Mouse (Mus musculus) left cerebral cortex, postnatal 25 days (tissue): ENCODE results near the gene Tmem151a. TPM values are rescaled to one million over a fixed set of nuclear protein-coding genes. Genes with fewer than 3 reads are reported as not detected.
"Not testable (repeated sequence)": the region's sequence is repeated elsewhere in the genome, so short reads cannot be mapped to it uniquely, and the experiment has no call there.

Experiments
- DNase-seq, 2 experiments: peaks; one replicate each; pipeline ENCODE4 v3.0.0; 2022; ENCODE audit warnings: low spot score in 2 of 2, mixed read lengths in 1 of 2
- intact Hi-C: fragments of 180-260 bp; cut with DNase I; formaldehyde crosslinking; loops from one replicate; pipeline ENCODE4 v1.15.1; 2025
- total RNA-seq, 2 experiments: library from RNA; stranded (reverse); gene quantifications; 2 replicates each; pipeline ENCODE4 v1.2.3; 2021

Tmem151a gene
- total RNA-seq, 2 experiments from 2014 or later = 163 to 164 TPM

- intact Hi-C loops = loop anchor here (5.0 kb wide), 1 partner anchor 41 kb away; no protein-coding TSS in a partner anchor
- no peak for DNase-seq
These were observed 10.7 kb upstream of the Tmem151a start for GRCm38 (mm10) chr19:5095887-5096474.

DNA sequence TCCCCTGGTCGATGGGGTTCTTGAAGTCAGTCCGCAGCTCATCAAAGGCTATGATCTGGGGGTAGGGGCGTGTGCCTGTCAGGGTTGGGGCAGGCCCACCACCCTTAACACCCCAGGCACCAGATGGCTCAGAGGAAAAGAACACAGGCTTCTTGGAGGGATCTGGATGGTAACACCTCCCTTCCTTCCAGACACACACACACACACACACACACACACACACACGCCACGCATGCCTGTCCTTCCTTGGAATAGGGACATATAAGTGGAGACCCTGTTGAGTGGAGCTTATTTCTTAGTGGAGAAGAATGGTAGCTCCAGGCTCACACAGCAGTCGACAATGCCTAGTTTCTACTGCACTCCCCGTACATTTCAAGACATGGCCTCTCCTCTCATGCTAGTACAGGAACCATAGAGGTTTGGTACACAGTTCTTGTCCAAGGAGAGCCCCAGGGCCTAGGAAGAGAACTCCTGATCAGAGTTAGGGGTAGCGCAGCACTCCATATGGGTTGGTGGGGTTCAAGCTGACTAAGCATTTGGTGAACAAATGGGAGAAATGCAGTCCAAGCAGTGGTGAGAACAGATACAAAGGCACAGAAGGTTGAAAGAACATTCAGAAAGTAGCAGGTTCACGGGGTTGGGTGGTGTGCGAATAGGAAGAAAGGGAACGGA lies 9.6 kb upstream of the Tmem151a start:
- DNase-seq = no peak

GRCm38 (mm10) chr19:5094243-5094632 lies 8.9 kb upstream of the Tmem151a start:
- peak; percentile 98 to 99 for DNase-seq
- intact Hi-C loops = loop anchor here (1.0 kb wide), 1 partner anchor 57 kb away; no protein-coding TSS in a partner anchor

More for the DNA sequence above, 9.6 kb upstream of the Tmem151a start:
- intact Hi-C loops = loop anchor here (1.0 to 5.0 kb wide), 2 partner anchors 42 to 56 kb away; no protein-coding TSS in a partner anchor

GRCm38 (mm10) chr19:5093481-5094242 lies 8.3 kb upstream of the Tmem151a start:
- peak in 1 of 2 experiments; percentile 36 for DNase-seq
- intact Hi-C loops = loop anchor here (1.0 kb wide), 1 partner anchor 58 kb away; no protein-coding TSS in a partner anchor

GRCm38 (mm10) chr19:5092083-5092482 lies 6.8 kb upstream of the Tmem151a start:
- DNase-seq = peak in 1 of 2 experiments; percentile 9
- intact Hi-C loops = no loop called here

DNA sequence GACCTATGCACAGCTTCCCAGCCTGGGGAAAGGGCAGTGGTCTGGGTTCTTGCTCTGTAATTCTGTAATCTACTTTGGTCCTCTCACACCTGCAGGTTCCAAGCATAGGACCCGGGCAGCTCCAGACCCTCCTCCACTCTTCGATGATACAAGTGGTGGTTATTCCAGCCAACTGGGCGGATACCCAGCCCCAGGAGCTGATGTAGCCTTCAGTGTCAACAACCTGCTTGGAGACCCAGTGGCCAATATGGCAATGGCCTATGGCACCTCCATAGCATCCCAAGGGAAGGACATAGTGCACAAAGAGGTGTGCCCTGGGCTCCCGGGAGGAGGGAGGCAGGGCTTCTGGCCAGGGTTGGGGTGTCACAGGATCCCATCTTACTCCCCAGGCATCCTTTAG lies 4.0 kb upstream of the Tmem151a start:
- no peak for DNase-seq
- intact Hi-C loops = no loop called here

GRCm38 (mm10) chr19:5087884-5088728 lies 2.8 kb upstream of the Tmem151a start, which contains the start of gene Yif1a:
Gene Yif1a (plus strand): TSS chr19:5088538.
- intact Hi-C loops = no loop called here
- peak; percentile 95 to 100 for DNase-seq

DNA sequence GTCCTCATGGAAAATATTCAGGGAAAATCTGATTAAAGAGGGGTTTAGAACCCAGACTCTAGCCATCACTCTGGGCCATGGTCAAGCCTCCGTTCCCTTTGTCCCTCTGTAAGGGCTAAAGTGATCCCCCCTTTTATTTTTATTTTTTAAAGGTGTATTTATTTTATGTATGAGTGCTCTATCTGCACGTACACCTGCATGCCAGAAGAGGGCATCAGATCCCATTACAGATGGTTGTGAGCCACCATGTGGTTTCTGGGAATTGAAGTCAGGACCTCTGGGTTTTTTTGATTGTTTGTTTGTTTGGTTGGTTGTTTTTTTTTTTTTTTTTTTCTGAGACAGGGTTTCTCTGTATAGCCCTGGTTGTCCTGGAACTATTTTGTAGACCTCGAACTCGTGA lies 1.2 kb upstream of the Tmem151a start:
- DNase-seq = peak in 1 of 2 experiments; percentile 7
- intact Hi-C loops = not testable (repeated sequence)

GRCm38 (mm10) chr19:5084834-5085144 lies 542 bp downstream of the Tmem151a start:
- DNase-seq = peak; percentile 29 to 38
- intact Hi-C loops = loop anchor here (5.0 kb wide), 1 partner anchor 37 kb away; no protein-coding TSS in a partner anchor

DNA sequence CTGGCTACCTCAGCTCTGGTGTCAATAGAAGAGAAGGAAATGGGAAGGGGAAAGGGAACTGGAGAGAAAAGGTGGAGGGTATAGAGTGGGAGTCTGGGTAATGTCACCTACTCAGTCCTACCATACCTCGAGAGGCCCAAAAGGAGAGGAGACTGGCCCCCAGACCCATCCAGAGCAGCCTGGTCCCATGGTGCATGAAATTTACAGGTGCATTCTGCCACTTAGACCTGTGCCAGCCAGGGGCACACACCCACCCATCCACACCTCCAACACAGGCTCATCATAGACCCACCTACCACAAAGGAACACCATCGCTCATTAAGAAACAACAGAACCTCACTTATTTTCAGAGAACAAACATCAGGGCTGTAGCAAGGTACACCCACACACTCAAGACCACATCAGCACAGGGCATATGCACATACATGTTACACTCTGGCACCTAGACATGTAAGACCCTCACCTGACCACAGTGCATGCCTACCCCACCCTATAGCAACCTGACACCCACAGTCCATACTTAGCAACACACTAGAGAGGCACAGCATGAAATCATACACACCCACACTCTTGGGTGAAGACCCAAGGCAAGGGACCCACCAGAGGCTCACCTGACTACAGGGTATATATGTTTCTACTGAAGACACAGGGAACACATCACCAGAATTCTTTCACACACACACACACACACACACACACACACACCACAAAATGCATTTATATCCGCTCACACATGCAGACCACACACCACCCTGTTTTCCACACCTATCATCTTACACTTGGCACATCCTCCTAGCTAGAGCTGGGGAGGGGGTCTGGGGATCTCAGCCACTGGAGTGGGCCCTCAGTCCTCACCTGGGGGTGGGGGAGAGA lies 1.1 kb downstream of the Tmem151a start:
- intact Hi-C loops = loop anchor here (5.0 kb wide), 1 partner anchor 37 kb away; no protein-coding TSS in a partner anchor
- peak; percentile 28 to 61 for DNase-seq

DNA sequence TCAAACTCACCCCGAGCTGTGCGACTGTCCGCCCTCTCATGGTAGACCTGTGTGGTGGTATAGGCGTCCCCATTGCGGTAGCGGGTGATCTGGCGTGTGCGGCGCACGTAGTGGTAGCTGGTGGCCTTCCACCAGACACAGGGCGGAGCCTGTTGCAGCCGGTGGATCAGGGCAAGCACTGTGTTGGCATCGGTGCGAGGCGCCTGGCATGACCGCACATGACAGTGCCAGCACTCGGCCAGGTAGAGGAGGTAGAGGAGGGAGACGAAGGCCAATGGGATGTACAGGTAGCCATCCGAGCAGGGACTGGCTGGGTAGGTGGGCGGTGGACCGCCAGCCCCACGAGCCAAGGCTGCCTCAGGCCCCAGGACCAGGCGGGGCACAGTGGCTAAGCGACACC lies 2.7 kb downstream of the Tmem151a start:
- intact Hi-C loops = loop anchor here (5.0 kb wide), 1 partner anchor 35 kb away; no protein-coding TSS in a partner anchor
- peak in 1 of 2 experiments; percentile 42 for DNase-seq

DNA sequence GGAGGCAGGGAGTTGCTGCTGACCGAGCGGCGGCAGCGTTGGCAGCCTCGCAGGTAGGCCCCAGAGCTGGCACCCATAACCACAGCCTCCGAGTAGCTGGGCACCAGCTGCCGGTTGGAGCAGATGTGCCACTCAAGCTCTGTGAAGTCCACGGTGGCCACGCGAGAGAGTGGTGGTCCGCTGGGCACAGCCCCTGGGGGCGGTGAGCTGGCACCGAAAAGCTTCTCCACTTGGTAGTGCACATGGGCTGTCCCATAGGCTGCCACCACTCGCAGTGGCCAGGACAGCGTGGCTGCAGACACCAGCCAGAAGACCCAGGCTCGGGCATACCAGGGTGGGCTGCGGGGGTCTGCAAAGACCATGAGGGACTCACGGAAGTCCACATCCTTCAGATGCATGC lies 3.3 kb downstream of the Tmem151a start:
- DNase-seq = peak in 1 of 2 experiments; percentile 24
- intact Hi-C loops = loop anchor here (5.0 kb wide), 1 partner anchor 35 kb away; no protein-coding TSS in a partner anchor

GRCm38 (mm10) chr19:5079279-5079678 lies 6.1 kb downstream of the Tmem151a start:
- intact Hi-C loops = no loop called here

GRCm38 (mm10) chr19:5073518-5073917 lies 11.8 kb downstream of the Tmem151a start:
- peak in 1 of 2 experiments; percentile 71 for DNase-seq
- intact Hi-C loops = loop anchor here (2.0 to 5.0 kb wide), 2 partner anchors 17 to 56 kb away; no protein-coding TSS in a partner anchor

More at GRCm38 (mm10) chr19:5079279-5079678, 6.1 kb downstream of the Tmem151a start:
- DNase-seq = peak in 1 of 2 experiments; percentile 28

GRCm38 (mm10) chr19:5073028-5073427 lies 12.3 kb downstream of the Tmem151a start:
- DNase-seq = peak; percentile 32 to 51
- intact Hi-C loops = loop anchor here (2.0 to 5.0 kb wide), 2 partner anchors 16 to 56 kb away; no protein-coding TSS in a partner anchor

- DNase-seq = peak in 1 of 2 experiments; percentile 8
- intact Hi-C loops = loop anchor here (2.0 to 5.0 kb wide), 2 partner anchors 16 to 55 kb away; no protein-coding TSS in a partner anchor
These were observed 12.8 kb downstream of the Tmem151a start for GRCm38 (mm10) chr19:5072389-5073019.
